Mouse (Mus musculus) midbrain, embryonic 15.5 days (tissue): ENCODE results near the gene Dclre1b. TPM values are rescaled to one million over a fixed set of nuclear protein-coding genes. Genes with fewer than 3 reads are reported as not detected.

Experiments used
- ATAC-seq: fragments of 200-750 bp; cut with Nextera tagmentation; replicated peaks from 2 replicates; pipeline ENCODE4 v1.8.0; 2017; ENCODE audit warnings: moderate TSS enrichment
- H3K27ac ChIP-seq: fragments of 300-500 bp; sonication (generic); 2 replicates; pipeline ENCODE4 v1.5.1; 2015; ENCODE audit warnings: mild to moderate bottlenecking, inconsistent platforms
- H3K27me3 ChIP-seq: fragments of 300-500 bp; sonication (generic); replicated peaks from 2 replicates; pipeline ENCODE4 v1.6.1; 2015; ENCODE audit warnings: inconsistent platforms
- H3K36me3 ChIP-seq: fragments of 300-500 bp; sonication (generic); replicated peaks from 2 replicates; pipeline ENCODE4 v1.6.1; 2015; ENCODE audit warnings: inconsistent platforms
- H3K4me1 ChIP-seq: fragments of 300-500 bp; sonication (generic); 2 replicates; pipeline ENCODE4 v1.6.1; 2015; ENCODE audit warnings: inconsistent platforms
- H3K4me2 ChIP-seq: fragments of 300-500 bp; sonication (generic); 2 replicates; pipeline ENCODE4 v1.6.1; 2015; ENCODE audit warnings: inconsistent platforms, mild to moderate bottlenecking, moderate library complexity
- H3K4me3 ChIP-seq: fragments of 300-500 bp; sonication (generic); 2 replicates; pipeline ENCODE4 v1.5.1; 2015; ENCODE audit warnings: mild to moderate bottlenecking, inconsistent platforms
- H3K9ac ChIP-seq: fragments of 300-500 bp; sonication (generic); 2 replicates; pipeline ENCODE4 v1.6.1; 2015; ENCODE audit warnings: mild to moderate bottlenecking, inconsistent platforms
- H3K9me3 ChIP-seq: fragments of 300-500 bp; sonication (generic); 2 replicates; pipeline ENCODE4 v1.6.1; 2016; ENCODE audit warnings: inconsistent platforms
- WGBS: fragments of 180-500 bp; shearing (Covaris S2); methylation state at CpG from one replicate; pipeline ENCODE4 v1.1.7; 2015; ENCODE audit warnings: mixed read lengths; 5-methylcytosine and 5-hydroxymethylcytosine counted together
- polyA plus RNA-seq: library from polyadenylated mRNA; unstranded; fragments of >200 nt; fragmentation: Nextera tagmentation; extraction: Ambion mirVana; gene quantifications from 2 replicates; pipeline ENCODE4 v1.2.1, GENCODE M21; 2015

The Dclre1b gene
- polyA plus RNA-seq, 1 experiment from 2014 or later: 20.4 TPM

DNA sequence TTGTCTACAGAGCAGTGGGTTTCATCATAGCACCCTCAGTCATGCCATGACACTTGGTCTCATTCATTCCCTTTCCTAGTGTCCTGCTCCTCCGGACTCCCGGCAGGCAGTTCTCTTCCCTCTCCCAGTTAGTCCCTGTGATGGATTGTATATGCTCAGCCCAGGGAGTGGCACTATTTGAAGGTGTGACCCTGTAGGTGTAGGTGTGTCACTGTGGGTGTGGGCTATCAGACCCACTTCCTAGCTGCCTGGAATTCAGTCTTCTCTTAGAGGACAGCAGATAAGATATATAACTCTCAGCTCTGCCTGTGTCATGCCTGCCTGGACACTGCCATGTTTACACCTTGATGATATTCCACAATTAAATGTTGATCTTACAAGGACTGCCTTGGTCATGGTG, 52.3 kb downstream of the Dclre1b start:
- no peak overlapping the region for H3K4me3 ChIP-seq
- 94% methylated on average over 2 of the region's 2 CpGs for WGBS
- no peak overlapping the region for H3K4me2 ChIP-seq
- no peak for ATAC-seq
- H3K27ac ChIP-seq: no peak overlapping the region
- no peak overlapping the region for H3K9ac ChIP-seq
- H3K36me3 ChIP-seq: peaks cover 51% of the 10 kb centered on the region
- H3K4me1 ChIP-seq: no peaks in the 10 kb centered on the region
- no peaks in the 10 kb centered on the region for H3K27me3 ChIP-seq
- no peaks in the 10 kb centered on the region for H3K9me3 ChIP-seq

DNA sequence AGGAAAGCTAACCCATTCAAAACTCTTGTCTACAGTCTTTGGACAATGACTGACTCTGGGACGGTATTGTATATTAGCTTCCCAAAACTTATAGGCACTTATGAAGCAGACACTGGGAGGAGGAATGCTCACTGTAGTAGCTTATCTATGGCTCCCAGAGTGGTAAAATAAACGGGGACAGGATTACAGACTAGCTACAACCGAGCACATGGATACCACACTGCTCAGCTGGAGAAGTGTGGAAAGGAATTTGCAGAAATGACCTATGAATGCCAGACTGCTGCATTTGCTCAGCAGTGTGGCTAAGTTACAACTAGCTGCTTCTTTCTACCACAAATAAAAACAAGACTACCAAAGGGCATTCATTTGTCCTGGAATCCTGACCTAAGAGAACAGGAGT, 53.9 kb downstream of the Dclre1b start:
- Histone ChIP-seq H3K9ac (no peak overlapping the region), H3K4me3 (no peak overlapping the region), H3K27me3 (no peaks in the 10 kb centered on the region), H3K4me1 (no peaks in the 10 kb centered on the region), H3K27ac (no peak overlapping the region), H3K4me2 (no peak overlapping the region), H3K36me3 (peaks cover 47% of the 10 kb centered on the region), H3K9me3 (no peaks in the 10 kb centered on the region)
- 79% methylated on average over 3 of the region's 3 CpGs for WGBS
- ATAC-seq: no peak

DNA sequence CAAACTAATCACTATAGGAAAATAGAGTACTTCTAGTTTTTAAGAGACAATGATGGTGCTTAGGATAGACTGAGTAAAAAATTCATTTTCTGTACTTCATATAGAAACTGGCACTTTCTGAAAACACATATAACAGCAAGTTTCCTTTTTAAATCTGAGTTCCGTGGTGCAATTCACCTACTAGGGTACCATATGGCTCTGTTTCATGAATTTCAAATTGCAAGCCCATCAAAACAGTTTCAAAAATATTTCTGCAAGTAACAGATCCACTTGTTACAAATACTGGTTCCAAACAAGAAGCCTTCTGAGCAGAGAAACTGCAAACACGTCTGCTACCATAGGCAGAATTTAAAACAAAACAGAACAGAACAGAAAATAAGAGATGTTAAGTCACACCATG, 57.7 kb downstream of the Dclre1b start:
- Histone ChIP-seq H3K4me2 (no peak overlapping the region), H3K36me3 (peaks cover 46% of the 10 kb centered on the region), H3K4me3 (no peak overlapping the region), H3K27me3 (no peaks in the 10 kb centered on the region), H3K4me1 (no peaks in the 10 kb centered on the region), H3K9me3 (no peaks in the 10 kb centered on the region), H3K27ac (no peak overlapping the region), H3K9ac (no peak overlapping the region)
- no peak for ATAC-seq
- WGBS: 90% methylated on average over 2 of the region's 2 CpGs

Other genes with a start within 250 kb of the Dclre1b start
- 17.1 and 17.4 TPM in 2 replicates for gene Syt6, start 234.2 kb downstream of the Dclre1b start, polyA plus RNA-seq
- not detected in 2 replicates for gene Atg4a-ps, start 163.4 kb downstream of the Dclre1b start, polyA plus RNA-seq
- gene Olfml3, start 71.4 kb downstream of the Dclre1b start, polyA plus RNA-seq: 4.8 and 6.5 TPM in 2 replicates
- gene Gm10964, start 70.1 kb downstream of the Dclre1b start, polyA plus RNA-seq: not detected in 2 replicates
- gene Hipk1, start 17.9 kb downstream of the Dclre1b start, polyA plus RNA-seq: 13.0 and 13.2 TPM in 2 replicates
- 24.4 and 24.5 TPM in 2 replicates for gene Ap4b1, start 76 bp upstream of the Dclre1b start, polyA plus RNA-seq
- gene Gm43064, start 129 bp upstream of the Dclre1b start, polyA plus RNA-seq: 0.35 and 0.47 TPM in 2 replicates
- 0.18 and 0.32 TPM in 2 replicates for gene Bcl2l15, start 23.2 kb upstream of the Dclre1b start, polyA plus RNA-seq
- gene Ptpn22, start 50.4 kb upstream of the Dclre1b start, polyA plus RNA-seq: 0.22 and 0.51 TPM in 2 replicates
- 22.8 and 23.0 TPM in 2 replicates for gene Rsbn1, start 104.7 kb upstream of the Dclre1b start, polyA plus RNA-seq
- gene Phtf1, start 158.7 kb upstream of the Dclre1b start, polyA plus RNA-seq: 25.0 and 26.2 TPM in 2 replicates